13 mouse cellular contexts compared by ENCODE assay signal in the genomic region with DNA sequence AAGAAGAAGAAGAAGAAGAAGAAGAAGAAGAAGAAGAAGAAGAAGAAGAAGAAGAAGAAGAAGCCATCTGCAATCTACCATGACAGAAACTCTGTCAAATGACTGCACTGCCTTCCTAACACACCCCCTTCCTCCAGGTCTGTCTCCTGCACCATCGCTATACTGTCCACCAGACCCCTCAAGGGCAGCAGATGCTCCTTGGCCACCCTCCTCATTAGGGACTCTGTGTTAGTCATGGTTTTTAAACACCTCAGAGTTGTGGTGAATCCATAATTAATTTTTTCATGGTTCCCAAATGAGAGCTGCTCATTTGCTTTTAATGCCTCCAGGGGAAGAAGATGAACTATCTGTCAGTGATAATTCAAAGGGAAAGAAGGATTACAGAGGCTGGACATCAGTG.
"Had no signal": no experiment of that assay in that cellular context is flagged by ENCODE, and none has a peak within 500 bp of the region (broad histone marks: within the 10 kb centered on the region; RNA-seq: fewer than 3 reads in every experiment).

No protein-coding gene starts in this region.

- H3K27ac ChIP-seq: limb, embryonic 13.5 days; liver, embryonic 14.5 days; stomach, embryonic 15.5 days had no signal

- DNase-seq: kidney, adult 8-10 months; kidney, postnatal 36 days; left cerebral cortex, postnatal 4 days; lung, adult 18-20 months; retina, postnatal 1 day; right cerebral cortex, postnatal 4 days; thymus, adult 2 months; thymus, postnatal 25 days had no signal

- H3K27me3 ChIP-seq: limb, embryonic 13.5 days; stomach, embryonic 15.5 days had no signal

- H3K9me3 ChIP-seq: stomach, embryonic 15.5 days had no signal

- H3K9ac ChIP-seq: limb, embryonic 13.5 days; liver, embryonic 14.5 days; stomach, embryonic 15.5 days had no signal

- H3K36me3 ChIP-seq: limb, embryonic 13.5 days; stomach, embryonic 15.5 days had no signal

- H3K4me1 ChIP-seq: limb, embryonic 13.5 days; stomach, embryonic 15.5 days had no signal

- ATAC-seq: inflammation-experienced regulatory T-cells, adult 6 months; intestine, postnatal 0 days had no signal

- H3K4me3 ChIP-seq: limb, embryonic 13.5 days; stomach, embryonic 15.5 days had no signal

- H3K4me2 ChIP-seq: limb, embryonic 13.5 days; stomach, embryonic 15.5 days had no signal
